Mouse (Mus musculus): ENCODE results near the gene Nadsyn1.

GRCm38 (mm10) chr7:143866538-143866937 lies 43.9 kb upstream of the Nadsyn1 start, which contains the start of gene Gm498:
- no peak for TF ChIP-seq CTCF (IDR thresholded peaks at IDR 0.05; ENCODE audit: low read depth)
- no peak for TF ChIP-seq EP300 (IDR thresholded peaks at IDR 0.05; ENCODE audit: low read depth)
